Mouse (Mus musculus): ENCODE data around the gene Fto.
A peak's percentile ranks its signal among the peaks of the same experiment; 100 is the strongest.

Gene Fto

GRCm38 (mm10) chr8:91312835-91313832 is at the start of gene Fto, which contains the start of gene Rpgrip1l:
Fto (plus strand) TSS chr8:91313525.
Rpgrip1l (minus strand) TSS chr8:91313262.
- DNase-seq (ENCODE audit: low spot score in 2 of 2), result peak; percentile 94 to 96

GRCm38 (mm10) chr8:91263939-91264338 is 49.4 kb upstream of the Fto start:
- DNase-seq (ENCODE audit: low spot score in 2 of 2), result no peak

GRCm38 (mm10) chr8:91264564-91264963 is 48.8 kb upstream of the Fto start:
- DNase-seq (ENCODE audit: low spot score in 2 of 2), result no peak

GRCm38 (mm10) chr8:91269374-91269958 is 43.9 kb upstream of the Fto start:
- no peak for DNase-seq (ENCODE audit: low spot score in 2 of 2)

GRCm38 (mm10) chr8:91273493-91273892 is 39.8 kb upstream of the Fto start:
- no peak for DNase-seq (ENCODE audit: low spot score in 2 of 2)

GRCm38 (mm10) chr8:91276337-91276736 is 37.0 kb upstream of the Fto start:
- DNase-seq (ENCODE audit: low spot score in 2 of 2), result peak; percentile 10 to 12

- DNase-seq (ENCODE audit: low spot score in 2 of 2), result no peak
Measured at GRCm38 (mm10) chr8:91278060-91278459, 35.3 kb upstream of the Fto start.

- DNase-seq (ENCODE audit: low spot score in 2 of 2), result no peak
Measured at GRCm38 (mm10) chr8:91280467-91281212, 32.7 kb upstream of the Fto start.

- DNase-seq (ENCODE audit: low spot score in 2 of 2), result no peak
Measured at GRCm38 (mm10) chr8:91281545-91281944, 31.8 kb upstream of the Fto start.

GRCm38 (mm10) chr8:91282655-91283054 is 30.7 kb upstream of the Fto start:
- DNase-seq (ENCODE audit: low spot score in 2 of 2), result no peak

GRCm38 (mm10) chr8:91283815-91284214 is 29.5 kb upstream of the Fto start:
- no peak for DNase-seq (ENCODE audit: low spot score in 2 of 2)

- DNase-seq (ENCODE audit: low spot score in 2 of 2), result no peak
Measured at GRCm38 (mm10) chr8:91286237-91286636, 27.1 kb upstream of the Fto start.

- DNase-seq (ENCODE audit: low spot score in 2 of 2), result no peak
Measured at GRCm38 (mm10) chr8:91290576-91290975, 22.7 kb upstream of the Fto start.

GRCm38 (mm10) chr8:91295786-91296185 is 17.5 kb upstream of the Fto start:
- DNase-seq (ENCODE audit: low spot score in 2 of 2), result no peak

- no peak for DNase-seq (ENCODE audit: low spot score in 2 of 2)
Measured at GRCm38 (mm10) chr8:91298672-91299071, 14.7 kb upstream of the Fto start.

- no peak for DNase-seq (ENCODE audit: low spot score in 2 of 2)
Measured at GRCm38 (mm10) chr8:91304481-91305386, 8.6 kb upstream of the Fto start.

GRCm38 (mm10) chr8:91312342-91312741 is 983 bp upstream of the Fto start:
- DNase-seq (ENCODE audit: low spot score in 2 of 2), result no peak

- DNase-seq (ENCODE audit: low spot score in 2 of 2), result no peak
Measured at GRCm38 (mm10) chr8:91317567-91318227, 4.4 kb downstream of the Fto start.

- DNase-seq (ENCODE audit: low spot score in 2 of 2), result no peak
Measured at GRCm38 (mm10) chr8:91318938-91319729, 5.8 kb downstream of the Fto start.

- DNase-seq (ENCODE audit: low spot score in 2 of 2), result no peak
Measured at GRCm38 (mm10) chr8:91323511-91323910, 10.2 kb downstream of the Fto start.

All from thymus, postnatal 10 days (tissue).